Mouse (Mus musculus): Measurements from ENCODE around the gene Chrnb1. TPM values are rescaled to one million over a fixed set of nuclear protein-coding genes. Genes with fewer than 3 reads are reported as not detected.

The Chrnb1 gene
- polyA plus RNA-seq (2015; fragmentation: Nextera tagmentation; extraction: Ambion mirVana), result 4.3 and 5.0 TPM in 2 replicates

DNA sequence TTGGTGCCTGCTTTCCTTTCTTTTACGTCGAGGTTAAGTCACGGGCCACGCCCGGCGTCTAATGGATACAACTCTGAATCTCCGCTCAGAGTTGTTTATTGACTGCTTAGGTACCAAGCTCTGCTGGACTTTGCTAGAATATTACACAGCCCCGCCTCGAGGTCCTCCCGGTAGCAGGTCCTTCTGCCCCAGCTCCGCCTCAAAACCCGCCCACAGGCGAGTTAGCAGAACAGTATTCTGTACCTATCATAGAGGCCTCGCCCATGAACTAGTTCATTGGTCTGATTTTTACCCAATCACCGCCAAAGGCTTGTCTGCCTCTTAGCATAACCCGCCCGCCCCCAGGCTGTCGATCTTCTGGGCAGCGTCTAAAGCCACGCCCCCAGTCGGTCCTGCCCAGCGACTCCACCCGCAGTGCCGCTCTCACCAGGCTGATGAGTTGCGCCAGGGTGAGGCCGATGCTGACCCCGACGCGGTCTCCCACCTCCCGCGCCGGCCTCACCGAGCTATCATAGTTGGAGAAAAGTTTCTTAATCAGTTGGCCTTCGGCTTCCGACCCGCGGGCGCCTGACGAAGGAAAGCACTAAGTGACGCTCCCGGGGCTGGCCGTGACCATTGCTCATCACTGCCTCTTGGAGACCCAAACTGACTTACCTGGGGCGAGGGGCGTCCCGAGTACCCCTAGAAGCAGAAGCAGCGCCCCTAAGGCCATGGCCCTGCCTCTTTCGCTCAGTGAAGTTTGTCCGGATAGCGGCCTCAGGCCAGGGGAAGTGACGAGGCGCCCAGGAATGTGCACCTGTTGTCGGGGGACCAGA lies at the start of gene Chrnb1:
TSS of gene Chrnb1 (minus strand) at position 776 of the 815 bp plus-strand sequence.
- 1% methylated on average over 52 of the region's 52 CpGs for WGBS
- H3K4me2 ChIP-seq (replicated peaks; ENCODE audit: low read depth), result peak within 1 kb of the TSS; percentile 95
- H3K27ac ChIP-seq (replicated peaks), result 0 out of 2 replicates have a peak within 1 kb of the TSS, but pooled peaks have one; percentile 45
- DNase-seq (ENCODE audit: low spot score) (peak; percentile 96), ATAC-seq (ENCODE audit: low FRiP score, low TSS enrichment) (peak; percentile 98)
- no peaks in the 10 kb centered on the region for H3K4me1 ChIP-seq (replicated peaks; ENCODE audit: control insufficient read depth, insufficient read depth)
- peak within 1 kb of the TSS; percentile 61 for H3K9ac ChIP-seq (ENCODE audit: low read length)
- H3K27me3 ChIP-seq (ENCODE audit: control insufficient read depth, insufficient read depth, low read length), result no peaks in the 10 kb centered on the region
- peak within 1 kb of the TSS; percentile 51 for H3K4me3 ChIP-seq (ENCODE audit: low read depth, low read length)
- TF ChIP-seq CTCF (IDR thresholded peaks at IDR 0.05; ENCODE audit: low read depth), result peak; percentile 21; the same call in 1 of the 2 replicates
- TF ChIP-seq EP300 (optimal IDR thresholded peaks at IDR 0.05), result no peak
- H3K36me3 ChIP-seq (ENCODE audit: control insufficient read depth, insufficient read depth, low read length), result no peaks in the 10 kb centered on the region
- no peaks in the 10 kb centered on the region for H3K9me3 ChIP-seq (ENCODE audit: control insufficient read depth, low read length)

DNA sequence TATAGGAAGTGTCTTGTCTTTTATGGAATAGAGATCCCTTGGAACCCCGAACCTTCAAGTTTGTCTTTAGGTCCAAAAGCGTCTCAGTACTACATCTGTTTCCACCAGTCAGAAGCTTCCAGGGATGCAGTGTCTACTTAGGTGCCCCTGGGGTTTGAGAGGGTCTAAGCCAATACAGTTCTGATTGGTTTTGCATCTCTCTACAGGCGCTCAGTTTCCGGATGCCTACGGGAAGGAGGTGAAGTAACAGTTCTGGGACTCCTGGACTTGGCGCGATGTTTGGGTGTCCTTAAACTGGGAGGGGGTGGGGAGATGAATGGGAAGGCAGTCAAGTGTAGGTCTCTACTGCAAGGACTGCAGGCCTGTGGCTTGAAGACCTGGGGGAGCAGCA lies 43.0 kb upstream of the Chrnb1 start:
- DNase-seq (ENCODE audit: low spot score), result peak; percentile 43
- Histone ChIP-seq H3K9ac (ENCODE audit: low read length) (peak overlapping the region; percentile 82), H3K27me3 (ENCODE audit: control insufficient read depth, insufficient read depth, low read length) (no peaks in the 10 kb centered on the region), H3K4me2 (replicated peaks; ENCODE audit: low read depth) (peak overlapping the region; percentile 67), H3K4me1 (replicated peaks; ENCODE audit: control insufficient read depth, insufficient read depth) (peaks cover 5% of the 10 kb centered on the region), H3K4me3 (ENCODE audit: low read depth, low read length) (peak overlapping the region; percentile 67), H3K36me3 (ENCODE audit: control insufficient read depth, insufficient read depth, low read length) (0 out of 2 replicates have a peak, but pooled peaks cover 2% of the 10 kb centered on the region), H3K27ac (replicated peaks) (peak overlapping the region; percentile 87), H3K9me3 (ENCODE audit: control insufficient read depth, low read length) (no peaks in the 10 kb centered on the region)
- ATAC-seq (ENCODE audit: low FRiP score, low TSS enrichment), result no peak
- TF ChIP-seq EP300 (optimal IDR thresholded peaks at IDR 0.05) (no peak), CTCF (IDR thresholded peaks at IDR 0.05; ENCODE audit: low read depth) (no peak)
- WGBS, result 2% methylated on average over 7 of the region's 7 CpGs

DNA sequence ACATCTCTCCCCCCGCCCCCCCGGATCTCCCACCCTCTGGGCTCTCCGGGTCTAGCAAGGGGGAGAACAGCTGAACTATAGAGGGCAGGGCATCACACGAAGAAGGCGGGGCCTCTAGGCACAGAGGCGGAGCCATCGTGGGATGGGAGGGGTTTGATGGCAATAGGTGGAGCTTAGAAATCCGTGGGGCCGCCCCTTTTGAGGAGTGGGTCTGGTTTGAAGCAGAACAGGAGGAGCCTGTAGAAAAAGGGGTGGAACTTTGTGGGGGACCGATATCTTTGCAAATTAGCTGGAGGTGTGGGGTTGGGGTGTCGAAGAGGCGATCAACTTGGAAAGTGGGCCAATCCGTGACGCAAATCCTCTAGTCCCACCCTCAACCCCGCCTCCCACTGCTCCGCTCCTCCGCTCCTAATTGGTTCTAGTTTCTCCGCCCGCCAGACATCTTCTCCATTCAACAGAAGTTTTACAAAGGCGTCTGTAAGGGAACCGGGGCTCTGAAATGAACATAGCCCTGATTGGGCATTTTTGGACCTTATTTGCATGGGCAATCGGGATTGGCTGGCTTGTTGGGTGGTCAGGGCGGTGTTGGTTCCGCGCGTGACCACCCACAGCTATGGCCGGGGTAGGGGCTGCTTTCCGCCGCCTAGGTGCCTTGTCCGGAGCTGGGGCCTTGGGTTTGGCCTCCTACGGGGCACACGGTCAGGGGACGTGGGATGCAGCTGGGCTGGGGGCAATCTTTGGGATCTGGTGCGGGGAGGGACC lies 42.4 kb upstream of the Chrnb1 start, which contains the start of gene Tmem256:
TSS of gene Tmem256 (plus strand) at position 563 of the 762 bp plus-strand sequence.
- Histone ChIP-seq H3K9me3 (ENCODE audit: control insufficient read depth, low read length) (no peaks in the 10 kb centered on the region), H3K27me3 (ENCODE audit: control insufficient read depth, insufficient read depth, low read length) (no peaks in the 10 kb centered on the region), H3K36me3 (ENCODE audit: control insufficient read depth, insufficient read depth, low read length) (0 out of 2 replicates have a peak, but pooled peaks cover 2% of the 10 kb centered on the region), H3K9ac (ENCODE audit: low read length) (peak within 1 kb of the TSS; percentile 82), H3K4me1 (replicated peaks; ENCODE audit: control insufficient read depth, insufficient read depth) (peaks cover 5% of the 10 kb centered on the region), H3K4me2 (replicated peaks; ENCODE audit: low read depth) (peak within 1 kb of the TSS; percentile 77), H3K4me3 (ENCODE audit: low read depth, low read length) (peak within 1 kb of the TSS; percentile 67), H3K27ac (replicated peaks) (peak within 1 kb of the TSS; percentile 87)
- peak; percentile 93 for ATAC-seq (ENCODE audit: low FRiP score, low TSS enrichment)
- TF ChIP-seq EP300 (optimal IDR thresholded peaks at IDR 0.05) (peak; percentile 81), CTCF (IDR thresholded peaks at IDR 0.05; ENCODE audit: low read depth) (no peak; the same call in 1 of the 2 replicates)
- WGBS, result 0% methylated on average over 34 of the region's 34 CpGs
- peak; percentile 97 for DNase-seq (ENCODE audit: low spot score)

DNA sequence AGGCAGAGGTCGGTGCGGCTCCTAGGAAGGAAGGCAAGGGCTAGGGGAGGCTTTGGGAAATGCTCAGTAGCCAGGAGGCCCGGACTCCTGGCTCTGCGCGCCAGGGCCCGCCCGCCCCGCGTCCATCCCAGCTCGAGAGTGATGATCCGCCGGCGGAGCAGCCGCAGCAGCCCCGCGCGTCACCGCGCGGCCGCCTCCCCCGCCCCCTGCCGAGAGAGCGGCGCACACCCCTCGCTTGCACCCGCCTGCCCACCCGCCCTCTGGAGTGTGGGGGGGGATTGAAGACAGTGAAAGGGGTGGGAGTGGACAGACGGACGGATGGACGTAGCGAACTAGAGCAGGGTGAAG lies 41.8 kb upstream of the Chrnb1 start, which contains the start of gene Nlgn2:
TSS of gene Nlgn2 (minus strand) at position 181 of the 348 bp plus-strand sequence.
- TF ChIP-seq EP300 (optimal IDR thresholded peaks at IDR 0.05) (no peak), CTCF (IDR thresholded peaks at IDR 0.05; ENCODE audit: low read depth) (peak; percentile 40; the same call in 1 of the 2 replicates)
- H3K36me3 ChIP-seq (ENCODE audit: control insufficient read depth, insufficient read depth, low read length), result 0 out of 2 replicates have a peak, but pooled peaks cover 2% of the 10 kb centered on the region
- peak within 1 kb of the TSS; percentile 77 for H3K4me2 ChIP-seq (replicated peaks; ENCODE audit: low read depth)
- H3K27ac ChIP-seq (replicated peaks), result peak within 1 kb of the TSS; percentile 87
- peak within 1 kb of the TSS; percentile 67 for H3K4me3 ChIP-seq (ENCODE audit: low read depth, low read length)
- ATAC-seq (ENCODE audit: low FRiP score, low TSS enrichment), result peak; percentile 65
- no peak for DNase-seq (ENCODE audit: low spot score)
- peaks cover 5% of the 10 kb centered on the region for H3K4me1 ChIP-seq (replicated peaks; ENCODE audit: control insufficient read depth, insufficient read depth)
- WGBS, result 2% methylated on average over 30 of the region's 32 CpGs
- peak within 1 kb of the TSS; percentile 82 for H3K9ac ChIP-seq (ENCODE audit: low read length)
- H3K27me3 ChIP-seq (ENCODE audit: control insufficient read depth, insufficient read depth, low read length), result no peaks in the 10 kb centered on the region
- H3K9me3 ChIP-seq (ENCODE audit: control insufficient read depth, low read length), result no peaks in the 10 kb centered on the region

DNA sequence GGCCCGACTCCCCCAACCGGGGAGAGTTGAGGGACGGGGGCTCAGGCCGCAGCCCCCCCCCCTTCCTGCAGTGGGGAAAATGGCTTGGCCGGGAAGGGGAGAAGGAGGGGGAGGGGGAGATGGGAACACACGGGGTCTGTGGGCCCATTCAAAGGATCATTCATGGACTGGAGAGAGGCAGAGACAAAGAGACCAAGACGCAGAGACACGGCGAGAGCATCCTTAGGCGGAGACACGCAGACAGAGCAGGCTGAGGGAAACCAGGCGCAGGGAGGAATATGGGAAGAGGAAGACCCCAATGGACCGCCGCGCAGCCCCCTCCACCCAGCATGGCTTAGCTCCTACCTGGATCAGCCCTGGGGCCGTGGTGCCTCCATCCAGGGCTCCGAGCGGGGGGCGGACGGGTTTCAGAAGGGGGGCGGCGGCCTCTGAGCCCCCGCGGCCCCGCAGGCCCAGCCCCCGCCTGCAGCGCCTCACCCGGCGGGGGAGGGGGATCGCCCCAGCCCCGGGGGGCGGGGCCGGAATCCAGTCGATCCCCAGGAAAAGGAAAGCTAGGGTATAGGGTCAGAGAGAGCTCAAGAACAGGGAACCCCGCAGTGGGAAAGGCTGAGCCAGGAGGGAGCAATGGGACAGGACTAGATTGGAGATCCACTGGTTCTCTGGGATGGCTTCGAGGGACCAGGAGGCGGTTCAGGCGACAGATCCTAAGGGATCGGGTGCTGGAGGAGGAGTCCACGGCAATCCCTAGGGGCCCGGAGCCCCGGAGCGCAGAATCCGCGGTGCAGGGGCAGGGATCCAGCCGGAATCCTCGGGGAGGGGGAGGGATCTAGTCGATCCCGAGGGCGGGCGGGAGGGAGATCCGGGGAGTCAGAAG lies 41.2 kb upstream of the Chrnb1 start:
- Histone ChIP-seq H3K27ac (replicated peaks) (peak overlapping the region; percentile 69), H3K27me3 (ENCODE audit: control insufficient read depth, insufficient read depth, low read length) (no peaks in the 10 kb centered on the region), H3K4me2 (replicated peaks; ENCODE audit: low read depth) (peak overlapping the region; percentile 77), H3K9ac (ENCODE audit: low read length) (peak overlapping the region; percentile 65), H3K36me3 (ENCODE audit: control insufficient read depth, insufficient read depth, low read length) (0 out of 2 replicates have a peak, but pooled peaks cover 2% of the 10 kb centered on the region), H3K4me1 (replicated peaks; ENCODE audit: control insufficient read depth, insufficient read depth) (peaks cover 5% of the 10 kb centered on the region), H3K4me3 (ENCODE audit: low read depth, low read length) (peak overlapping the region; percentile 67), H3K9me3 (ENCODE audit: control insufficient read depth, low read length) (no peaks in the 10 kb centered on the region)
- DNase-seq (ENCODE audit: low spot score) (peak; percentile 37), ATAC-seq (ENCODE audit: low FRiP score, low TSS enrichment) (no peak)
- TF ChIP-seq EP300 (optimal IDR thresholded peaks at IDR 0.05) (no peak), CTCF (IDR thresholded peaks at IDR 0.05; ENCODE audit: low read depth) (no peak)
- 2% methylated on average over 42 of the region's 52 CpGs for WGBS

Measured in stomach, postnatal 0 days (tissue).